Mouse (Mus musculus): ENCODE results near the gene Aim2.

DNA sequence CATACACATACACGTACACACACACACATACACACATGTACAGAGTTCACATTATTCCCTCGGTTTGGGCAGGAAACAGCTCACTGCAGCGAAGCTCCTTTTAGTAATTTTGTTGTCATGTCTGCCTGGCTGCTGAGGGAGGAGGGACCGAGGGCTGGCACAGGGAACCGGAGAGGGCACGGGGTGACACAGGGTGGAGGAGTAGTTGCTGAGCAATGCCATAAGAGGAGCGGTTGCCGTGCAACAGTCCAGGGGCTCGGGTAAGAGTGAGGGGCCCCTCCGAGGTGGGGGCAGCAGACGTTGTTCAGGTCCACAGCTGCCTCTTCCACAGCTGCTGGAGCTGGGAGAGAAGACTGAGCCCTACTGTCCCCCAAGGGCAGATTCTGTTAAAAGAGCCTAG lies 14.8 kb upstream of the Aim2 start:
- TF ChIP-seq CTCF (IDR thresholded peaks at IDR 0.05; ENCODE audit: low read depth) (no peak), EP300 (IDR thresholded peaks at IDR 0.05; ENCODE audit: low read depth) (no peak)

All from liver, postnatal 0 days (tissue).